Mouse (Mus musculus) left cerebral cortex, postnatal 25 days (tissue): ENCODE data around the gene Slc6a21. TPM values are rescaled to one million over a fixed set of nuclear protein-coding genes. Genes with fewer than 3 reads are reported as not detected.

Experiments used
- DNase-seq, 2 experiments: peaks; one replicate each; pipeline ENCODE4 v3.0.0; 2022; ENCODE audit warnings: low spot score in 2 of 2, mixed read lengths in 1 of 2
- intact Hi-C: fragments of 180-260 bp; cut with DNase I; formaldehyde crosslinking; loops from one replicate; pipeline ENCODE4 v1.15.1; 2025
- total RNA-seq, 2 experiments: library from RNA; stranded (reverse); gene quantifications; 2 replicates each; pipeline ENCODE4 v1.2.3; 2021

Slc6a21 gene
- total RNA-seq, 2 experiments from 2014 or later, result 0.23 TPM; not detected in 1

DNA sequence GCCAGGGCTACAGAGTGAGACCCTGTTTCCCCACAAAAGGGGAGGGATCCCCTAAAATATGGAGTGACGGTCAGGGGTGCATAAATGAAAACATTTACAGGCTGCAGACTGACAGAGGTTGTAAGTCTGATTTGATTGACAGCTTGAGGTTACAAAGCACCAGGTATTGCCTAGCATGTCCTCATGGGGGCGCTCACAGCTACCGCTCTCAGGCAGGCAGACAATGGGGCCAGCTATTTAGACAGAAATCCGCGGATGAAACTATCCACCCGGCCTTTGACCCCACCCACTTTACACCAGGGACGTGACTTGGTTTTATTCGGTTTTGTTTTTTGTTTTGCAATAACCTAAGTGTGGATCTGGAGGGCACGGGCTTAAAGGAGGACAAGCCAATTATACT lies 32.1 kb downstream of the Slc6a21 start:
- intact Hi-C loops, result no loop called here
- peak in 1 of 2 experiments; percentile 49 for DNase-seq

DNA sequence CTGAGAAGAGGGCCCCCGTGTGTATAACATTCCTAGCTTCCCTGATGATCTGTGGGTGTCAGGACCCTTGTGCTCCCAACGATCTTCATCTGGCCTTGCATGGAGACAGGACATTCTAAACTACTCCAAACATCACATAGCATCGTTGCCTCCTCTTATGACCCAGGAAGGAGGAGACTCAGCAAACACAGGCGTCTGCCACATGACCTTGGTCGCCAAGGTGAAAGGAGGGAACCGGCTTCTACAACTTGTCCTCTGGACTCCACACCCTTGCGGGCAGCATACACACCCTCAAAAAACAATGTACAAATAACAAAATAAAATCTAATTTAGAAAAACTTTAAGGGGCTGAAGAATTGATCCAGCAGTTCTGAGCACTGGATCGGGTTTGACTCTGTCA lies 34.7 kb downstream of the Slc6a21 start:
- no peak for DNase-seq
- intact Hi-C loops, result no loop called here

DNA sequence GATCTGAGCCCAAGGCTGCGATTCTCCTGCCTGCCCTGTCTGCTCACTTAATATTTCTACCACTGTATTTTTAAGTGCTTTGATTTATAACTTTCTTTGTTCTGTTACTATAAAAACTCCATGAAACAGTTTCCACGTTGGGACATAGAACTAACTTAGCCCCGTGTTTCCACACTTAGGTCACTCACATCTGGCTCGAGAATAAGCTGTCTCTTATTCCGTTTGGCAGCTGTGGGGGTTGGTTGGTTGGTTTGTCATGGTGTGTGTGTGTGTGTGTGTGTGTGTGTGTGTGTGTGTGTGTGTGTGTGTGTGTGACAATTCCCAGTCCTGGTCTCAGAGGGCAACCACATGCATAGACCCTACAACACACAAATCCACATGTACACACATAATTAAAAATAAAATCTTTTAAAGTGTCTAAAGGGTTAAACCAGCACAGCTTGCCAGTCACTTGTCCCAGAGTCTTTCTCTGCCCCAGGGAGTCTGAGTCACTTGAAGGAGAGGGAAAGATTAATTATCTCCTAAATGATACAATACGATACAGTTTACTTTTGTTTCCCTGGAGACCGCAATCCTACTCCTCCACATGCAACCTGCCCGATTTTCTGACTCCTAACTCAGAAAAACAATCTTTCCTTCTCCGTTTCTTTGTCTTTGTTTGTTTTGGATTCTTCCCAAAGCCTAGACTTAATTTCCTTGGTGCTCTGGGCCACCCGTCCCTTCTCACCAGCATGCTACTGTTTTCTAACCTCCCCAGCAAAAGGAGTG lies 35.6 kb downstream of the Slc6a21 start:
- no peak for DNase-seq
- intact Hi-C loops, result no loop called here

DNA sequence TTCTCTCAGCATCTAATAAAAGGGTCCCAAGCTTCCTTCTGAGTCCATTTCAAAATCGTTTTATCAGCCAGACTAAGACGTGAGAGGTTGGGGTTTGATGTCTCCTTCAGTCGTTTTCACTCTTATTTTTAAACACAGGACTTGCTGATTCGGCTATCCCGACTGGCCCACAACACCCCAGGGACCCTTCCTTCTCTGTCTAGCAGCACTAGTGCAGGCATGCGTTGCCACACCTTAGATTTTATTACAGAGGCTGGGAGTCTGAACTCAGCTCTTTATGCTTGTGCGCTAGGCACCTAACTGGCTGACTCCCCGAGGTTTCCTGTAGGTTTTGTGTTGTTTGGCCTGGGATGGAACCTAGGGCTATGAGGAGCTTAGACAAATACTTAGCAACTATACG lies 36.2 kb downstream of the Slc6a21 start:
- no peak for DNase-seq
- intact Hi-C loops, result no loop called here

DNA sequence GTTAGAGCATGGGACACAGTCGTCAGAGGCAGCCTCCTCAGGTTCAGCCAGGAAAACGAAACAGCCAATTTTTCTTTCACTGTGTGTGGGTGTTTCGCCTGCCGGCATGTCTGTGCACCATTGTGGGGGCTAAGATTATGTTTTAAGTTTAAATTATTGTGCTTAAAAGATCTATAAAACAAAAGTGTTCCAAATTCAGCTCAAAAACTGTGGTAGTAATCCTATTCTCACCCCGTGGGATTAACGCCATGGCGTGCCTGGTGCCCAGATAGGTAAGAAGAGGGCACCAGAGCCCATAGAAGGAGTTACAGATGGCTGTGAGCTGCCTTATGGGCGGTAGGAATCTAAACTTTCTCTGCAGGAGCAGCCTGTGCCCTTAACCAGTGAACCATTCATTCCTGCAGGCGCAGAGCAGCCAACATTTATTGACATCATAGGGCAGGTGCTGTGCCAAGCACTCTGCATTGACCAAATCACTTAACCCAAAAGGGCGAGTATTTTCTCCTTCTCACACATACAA lies 37.9 kb downstream of the Slc6a21 start:
- DNase-seq, result peak; percentile 49 to 73

DNA sequence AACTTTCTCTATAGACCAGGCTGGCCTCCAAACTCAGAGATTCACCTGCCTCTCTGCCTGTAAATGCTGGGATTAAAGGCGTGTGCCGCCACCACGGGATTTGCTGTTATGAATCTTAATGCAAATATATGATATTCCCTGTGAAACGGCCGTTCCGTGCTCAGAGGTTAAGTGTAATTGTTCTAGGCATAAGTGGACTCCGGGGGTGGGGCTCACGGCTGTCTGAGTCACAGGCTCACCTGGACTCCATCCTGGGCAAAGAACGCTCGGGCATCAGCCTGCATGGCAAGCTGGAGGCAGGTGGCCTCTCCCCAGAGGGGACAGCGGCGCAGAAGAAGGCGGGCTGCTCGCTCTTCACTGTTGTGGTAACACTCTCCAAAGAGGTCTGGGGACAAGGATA lies 39.2 kb downstream of the Slc6a21 start:
- no peak for DNase-seq
- intact Hi-C loops, result no loop called here

More for the DNA sequence above, 37.9 kb downstream of the Slc6a21 start:
- intact Hi-C loops, result no loop called here

DNA sequence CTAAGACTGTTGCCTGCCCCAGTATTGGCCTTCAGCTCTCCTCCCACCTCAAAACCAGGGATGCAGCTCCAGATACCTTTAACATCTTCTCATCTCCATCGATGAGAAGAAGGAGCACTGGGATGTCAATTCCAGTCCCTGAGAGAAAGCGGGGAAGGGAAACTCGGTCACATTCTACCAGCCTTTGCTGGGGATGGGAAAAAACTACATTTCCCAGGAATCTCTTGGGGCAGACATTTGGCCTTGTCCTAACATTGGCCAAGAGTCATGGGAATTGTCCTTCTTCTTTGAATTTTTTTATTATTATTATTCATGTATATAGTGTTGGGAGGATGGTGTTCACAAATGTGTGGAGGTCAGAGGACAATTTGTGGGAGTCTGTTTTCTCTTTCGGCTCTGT lies 44.9 kb downstream of the Slc6a21 start:
- intact Hi-C loops, result no loop called here
- DNase-seq, result no peak

DNA sequence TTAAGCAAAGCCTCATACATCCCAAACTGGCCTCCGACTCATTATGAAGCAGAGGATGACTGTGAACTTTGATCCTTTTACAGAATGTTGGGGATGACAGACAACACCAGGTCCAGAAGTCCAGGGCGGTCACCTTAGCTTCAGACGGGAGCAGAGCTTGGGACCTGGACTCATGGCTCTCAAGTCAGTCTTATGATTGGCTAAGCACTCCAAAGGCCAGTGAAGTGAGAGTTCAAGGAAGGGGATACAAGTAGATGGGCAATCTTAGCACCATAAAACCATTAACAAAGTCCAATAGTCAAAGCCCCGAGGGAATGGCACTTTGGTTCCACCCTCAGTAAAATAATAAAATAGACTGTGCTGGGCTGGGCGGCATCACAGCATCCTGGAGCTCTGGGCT lies 45.8 kb downstream of the Slc6a21 start:
- no peak for DNase-seq
- intact Hi-C loops, result no loop called here

DNA sequence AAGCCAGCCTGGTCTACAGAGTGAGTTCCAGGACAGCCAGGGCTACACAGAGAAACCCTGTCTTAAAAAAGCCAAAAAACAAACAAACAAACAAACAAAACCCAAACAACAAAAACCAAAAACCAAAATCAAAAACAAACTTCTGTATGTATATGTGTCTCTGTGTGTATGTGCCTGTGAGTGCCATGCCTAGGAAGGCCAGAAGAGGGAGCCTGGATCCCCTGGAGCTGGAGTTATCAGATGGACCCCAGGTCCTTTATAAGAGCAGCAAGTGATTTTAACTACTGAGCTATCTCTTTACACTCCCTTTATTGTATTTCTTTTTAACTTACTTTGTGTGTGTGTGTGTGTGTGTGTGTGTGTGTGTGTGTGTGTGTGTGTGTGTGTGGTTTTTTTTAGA lies 48.5 kb downstream of the Slc6a21 start:
- DNase-seq, result no peak
- intact Hi-C loops, result no loop called here

DNA sequence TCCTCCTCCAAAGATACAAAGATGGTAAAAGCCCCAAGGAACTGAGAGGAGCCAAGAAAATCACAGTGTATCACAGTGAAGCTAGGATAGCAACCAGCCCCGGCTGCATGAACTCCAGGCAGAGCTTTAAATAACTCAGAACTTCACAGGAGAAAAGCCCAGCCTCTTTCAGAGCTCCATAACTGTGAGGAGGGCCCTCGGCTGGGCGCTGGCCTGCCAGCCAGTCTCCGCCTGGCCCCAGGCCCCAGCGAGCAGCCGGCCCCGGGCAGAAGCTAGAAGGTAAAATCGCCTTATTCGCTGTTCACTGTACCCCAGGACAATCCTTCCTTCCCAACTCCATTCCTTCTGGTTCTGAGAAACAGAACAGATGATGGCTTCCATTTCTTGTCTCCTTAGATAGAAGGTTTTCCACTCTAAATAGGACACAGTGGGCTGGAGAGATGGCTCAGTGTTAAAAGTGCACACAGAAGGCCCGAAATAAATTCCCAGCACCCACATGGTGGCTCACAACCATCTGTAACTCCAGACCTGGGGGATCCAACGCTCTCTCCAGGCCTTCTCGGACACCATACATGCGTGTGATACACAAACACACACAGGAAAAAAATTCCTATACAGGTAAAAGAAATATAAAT lies 51.6 kb downstream of the Slc6a21 start:
- DNase-seq, result peak in 1 of 2 experiments; percentile 77
- intact Hi-C loops, result no loop called here

DNA sequence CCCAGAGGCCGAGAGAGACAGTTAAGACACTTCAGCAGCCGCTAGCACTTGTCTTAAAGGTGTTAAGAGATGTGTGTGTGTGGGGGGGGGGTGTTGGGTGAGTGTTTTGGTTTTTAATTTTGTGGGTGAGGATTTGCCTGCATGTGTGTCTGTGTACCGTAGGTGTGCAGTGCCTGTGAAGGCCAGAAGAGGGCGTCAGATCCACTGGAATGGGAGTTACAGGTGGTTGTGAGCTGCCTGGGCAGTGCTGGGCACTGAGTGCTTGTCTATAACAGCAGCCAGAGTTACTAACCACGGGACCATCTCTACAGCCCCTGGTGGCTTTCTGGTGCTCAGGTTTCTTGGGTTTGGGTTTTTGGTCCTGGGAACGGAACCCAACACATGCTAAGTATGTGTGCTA lies 54.2 kb downstream of the Slc6a21 start:
- intact Hi-C loops, result no loop called here
- DNase-seq, result no peak

DNA sequence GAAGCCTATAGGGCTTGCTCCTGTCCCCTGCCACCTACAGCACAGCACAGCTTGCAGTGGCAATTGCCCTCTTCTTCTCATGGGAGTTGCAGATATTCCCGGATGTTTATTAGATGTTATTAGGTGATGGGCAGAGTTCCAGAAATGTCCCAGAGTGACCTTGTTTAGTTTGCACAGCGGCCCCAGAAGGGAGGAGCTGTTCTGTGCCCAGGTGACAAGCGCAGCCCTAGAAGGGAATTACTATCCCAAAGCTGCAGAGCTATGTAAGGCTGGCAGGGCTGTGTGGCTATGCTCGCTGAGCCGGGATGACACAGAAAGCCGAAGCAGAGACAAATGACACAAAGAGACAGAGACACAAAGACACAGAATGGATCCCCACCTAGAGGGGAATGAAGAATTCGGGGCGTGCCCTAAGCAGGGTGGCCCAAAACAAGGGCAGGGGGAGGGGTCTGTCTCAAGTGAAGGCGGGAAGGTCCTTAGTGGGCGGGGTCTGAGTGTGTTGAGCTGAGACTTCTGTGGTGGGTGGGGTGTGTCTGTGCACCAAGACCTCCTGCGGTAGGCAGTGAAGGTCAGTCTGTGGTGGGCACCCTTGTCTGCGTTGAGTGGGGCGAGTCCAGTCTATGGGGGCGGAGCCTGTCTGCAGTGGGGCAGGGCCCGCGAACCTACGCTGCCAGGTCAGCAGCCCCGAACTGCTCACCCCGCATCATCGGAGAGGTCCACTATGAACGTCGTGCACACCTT lies 55.5 kb downstream of the Slc6a21 start:
- intact Hi-C loops, result no loop called here
- DNase-seq, result peak; percentile 26 to 65

DNA sequence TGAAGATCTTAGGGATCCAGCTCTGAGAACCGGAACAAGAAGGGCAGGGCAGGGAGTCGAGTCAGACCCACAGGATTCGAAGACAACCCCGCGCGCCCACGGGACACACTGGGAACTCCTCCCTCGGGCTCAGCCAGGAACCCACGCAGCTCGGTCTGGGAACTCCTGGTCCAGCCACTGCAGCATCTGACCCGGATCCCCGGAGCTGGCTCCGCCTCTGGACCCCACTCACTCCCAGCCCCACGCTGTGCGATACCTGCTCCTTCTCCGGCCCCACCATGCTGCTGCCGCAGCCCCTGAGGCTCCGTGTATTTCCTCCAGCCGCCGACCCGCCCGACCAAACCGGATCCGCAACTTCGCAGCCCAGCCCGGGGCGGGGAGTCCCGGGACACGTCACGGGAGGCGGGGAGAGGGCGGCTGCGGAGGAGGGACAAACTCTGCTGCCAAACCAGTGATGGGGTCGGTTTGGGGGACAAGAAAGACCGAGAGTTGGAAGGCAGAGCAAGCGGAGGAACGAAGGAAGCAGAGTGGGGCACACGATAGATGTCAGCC lies 56.2 kb downstream of the Slc6a21 start, which contains the start of gene Trpm4:
Trpm4 (minus strand) TSS at position 350 of the 552 bp plus-strand sequence.
- peak; percentile 74 for DNase-seq
- intact Hi-C loops, result no loop called here

DNA sequence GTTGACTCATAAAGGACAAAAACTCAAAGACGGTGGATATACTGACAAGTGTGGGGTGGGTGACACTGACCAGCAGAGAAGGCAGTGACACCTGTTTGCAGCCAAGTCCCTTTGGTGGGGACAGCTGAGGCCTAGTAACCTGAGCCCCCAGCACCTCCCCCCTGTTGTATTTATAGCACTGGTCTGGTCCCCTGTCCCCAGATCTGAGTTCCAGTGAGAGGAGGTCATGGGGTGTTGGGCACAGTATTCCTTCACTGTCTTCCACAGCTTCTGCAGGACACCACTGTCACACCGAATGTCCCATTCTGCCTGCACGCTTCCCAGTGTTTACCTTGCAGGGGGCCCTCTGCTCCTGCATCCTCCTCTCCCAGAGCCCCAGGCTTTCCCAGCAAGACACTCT lies 57.3 kb downstream of the Slc6a21 start:
- DNase-seq, result no peak
- intact Hi-C loops, result no loop called here

DNA sequence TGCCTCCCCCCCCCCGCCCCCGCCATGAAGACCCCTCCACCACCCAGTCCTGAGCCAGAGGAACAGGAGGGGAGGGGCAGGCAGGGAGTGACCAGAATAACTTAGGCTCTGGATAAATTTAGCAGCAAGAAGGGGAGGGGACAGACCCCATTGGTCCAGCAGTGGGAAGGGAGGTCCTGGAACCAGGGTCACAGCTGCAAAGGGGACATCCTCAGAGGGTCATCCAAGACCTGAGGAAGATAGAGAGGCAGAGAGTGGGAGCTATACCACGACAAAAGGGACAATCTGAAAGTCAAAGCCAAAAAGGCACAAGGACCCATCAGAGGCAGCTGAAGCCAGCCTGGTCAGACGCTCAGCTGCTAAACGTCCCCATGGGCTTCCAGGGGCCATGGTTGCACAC lies 57.7 kb downstream of the Slc6a21 start, which contains the start of gene Hrc:
Hrc (plus strand) TSS at position 235 of the 400 bp plus-strand sequence.
- DNase-seq, result no peak
- intact Hi-C loops, result no loop called here

DNA sequence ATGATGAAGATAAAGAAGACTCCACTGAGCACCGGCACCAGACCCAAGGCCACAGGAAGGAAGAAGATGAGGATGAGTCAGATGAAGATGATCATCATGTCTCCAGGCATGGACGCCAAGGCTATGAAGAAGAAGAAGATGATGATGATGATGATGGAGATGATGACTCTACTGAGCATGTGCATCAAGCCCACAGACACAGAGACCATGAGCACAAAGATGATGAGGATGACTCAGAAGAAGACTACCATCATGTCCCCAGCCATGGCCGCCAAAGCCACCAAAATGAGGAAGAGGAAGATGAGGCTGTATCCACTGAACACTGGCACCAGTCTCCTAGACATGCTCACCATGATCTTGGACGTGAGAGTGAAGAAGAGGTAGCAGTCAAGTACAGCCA lies 59.0 kb downstream of the Slc6a21 start:
- intact Hi-C loops, result no loop called here
- DNase-seq, result no peak

DNA sequence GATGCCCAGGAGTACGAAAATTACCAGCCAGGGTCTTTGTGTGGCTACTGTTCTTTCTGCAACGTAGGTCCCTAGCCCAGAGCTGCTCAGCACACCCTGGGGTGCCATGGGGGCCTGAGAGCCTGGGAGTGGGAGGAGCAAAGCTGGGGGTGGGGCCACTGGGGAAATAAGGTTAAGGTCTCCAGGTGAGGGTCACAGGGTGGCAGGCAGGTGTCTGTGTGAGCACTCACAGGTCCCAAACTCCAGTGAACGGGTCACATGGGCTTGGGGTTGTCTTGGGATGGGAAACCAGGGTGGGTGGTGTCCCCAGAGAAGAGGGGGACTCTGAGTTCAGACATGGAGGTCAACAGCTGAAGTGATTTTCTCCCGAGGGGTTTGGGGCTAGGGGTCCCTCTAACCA lies 60.2 kb downstream of the Slc6a21 start:
- intact Hi-C loops, result no loop called here
- no peak for DNase-seq

DNA sequence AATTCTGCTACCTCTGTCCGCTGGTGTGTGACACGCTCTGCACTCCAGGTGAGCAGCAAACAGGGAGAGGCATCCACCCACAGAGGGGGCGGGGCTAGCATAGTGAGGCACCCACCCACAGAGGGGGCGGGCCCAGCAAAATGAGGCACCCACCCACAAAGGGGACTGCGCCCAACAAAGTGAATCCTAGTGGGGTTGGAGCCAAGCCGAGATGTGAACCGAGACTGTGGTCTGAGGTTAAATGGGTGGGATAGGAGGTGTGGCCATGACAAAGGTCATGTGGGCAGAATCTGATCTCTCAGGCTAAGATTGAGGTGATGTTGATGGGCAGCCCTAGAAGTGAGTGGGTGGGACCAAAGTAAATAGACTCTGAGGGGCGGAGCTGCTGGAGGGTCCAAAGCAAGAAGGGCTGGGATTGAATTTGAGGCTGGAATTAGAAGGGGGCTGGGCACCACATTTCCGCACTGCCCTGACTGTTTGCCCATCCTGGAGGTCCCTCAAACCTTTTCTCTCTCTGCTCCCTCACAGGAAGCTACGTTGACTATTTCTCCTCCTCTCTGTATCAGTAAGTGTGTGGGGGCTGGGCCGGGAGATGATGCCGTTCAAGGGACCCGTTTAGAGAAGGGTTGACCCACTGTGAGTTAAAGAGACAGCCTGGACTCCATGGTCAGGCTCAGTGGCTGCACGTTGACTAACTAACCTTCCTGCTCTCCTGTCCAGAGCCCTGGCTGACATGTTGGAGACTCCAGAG lies 61.0 kb downstream of the Slc6a21 start:
- intact Hi-C loops, result no loop called here
- peak in 1 of 2 experiments; percentile 36 for DNase-seq
